Mouse (Mus musculus) embryonic fibroblast, embryonic 13.5 days (primary cell): ENCODE results near the gene Olfr1423.

ENCODE experiments used
- CTCF ChIP-seq: IDR thresholded peaks from 2 replicates; pipeline ENCODE4 v1.5.1; 2011; ENCODE audit warnings: mild to moderate bottlenecking, control low read depth, low read length, moderate library complexity, borderline replicate concordance; ENCODE audit not compliant: insufficient read depth
- POLR2A ChIP-seq: IDR thresholded peaks from 2 replicates; pipeline ENCODE4 v1.6.1; 2011; ENCODE audit warnings: low read depth, mild to moderate bottlenecking, control low read depth, low read length, moderate library complexity

GRCm38 (mm10) chr19:12009501-12010280 is 31.4 kb downstream of the Olfr1423 start:
- TF ChIP-seq CTCF (no peak), POLR2A (no peak)
